Mouse (Mus musculus): ENCODE measurements around the gene Nr5a1.

DNA sequence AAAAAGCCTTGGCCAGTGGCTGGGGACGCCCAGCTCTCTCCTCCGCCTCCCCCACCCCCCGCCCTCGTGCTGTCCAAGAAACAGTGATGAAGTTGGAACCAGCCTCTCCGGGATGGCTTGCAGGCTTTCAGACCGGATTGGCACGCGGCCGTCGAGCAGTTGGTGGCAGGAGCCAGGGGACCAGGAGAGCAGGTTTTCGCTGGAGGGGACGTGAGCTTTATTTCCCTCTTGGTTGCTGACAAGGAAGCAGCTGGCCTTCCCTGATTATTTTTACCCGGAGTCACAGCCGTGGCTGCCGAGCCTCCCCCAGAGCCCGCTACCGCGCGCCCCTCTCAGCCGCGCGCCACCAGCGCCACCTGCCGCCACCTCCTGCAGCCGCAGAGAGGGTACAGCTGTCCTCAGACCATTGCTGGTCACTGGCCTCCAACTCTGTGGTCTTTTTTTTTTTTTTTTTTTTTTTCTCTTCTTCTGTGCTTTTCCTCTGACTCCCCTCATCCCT is 56.0 kb downstream of the Nr5a1 start:
- TF ChIP-seq CTCF (IDR thresholded peaks at IDR 0.05; ENCODE audit: low read depth): peak; percentile 87
- no peak for TF ChIP-seq EP300 (optimal IDR thresholded peaks at IDR 0.05)

All from stomach, postnatal 0 days (tissue).